Mouse (Mus musculus): ENCODE results near the gene Mroh2a. TPM values are rescaled to one million over a fixed set of nuclear protein-coding genes. Genes with fewer than 3 reads are reported as not detected.
"Not testable (repeated sequence)": the region's sequence is repeated elsewhere in the genome, so short reads cannot be mapped to it uniquely, and the experiment has no call there.

Gene Mroh2a
- polyA plus RNA-seq, 1 experiment from 2014 or later: 0.29 TPM

DNA sequence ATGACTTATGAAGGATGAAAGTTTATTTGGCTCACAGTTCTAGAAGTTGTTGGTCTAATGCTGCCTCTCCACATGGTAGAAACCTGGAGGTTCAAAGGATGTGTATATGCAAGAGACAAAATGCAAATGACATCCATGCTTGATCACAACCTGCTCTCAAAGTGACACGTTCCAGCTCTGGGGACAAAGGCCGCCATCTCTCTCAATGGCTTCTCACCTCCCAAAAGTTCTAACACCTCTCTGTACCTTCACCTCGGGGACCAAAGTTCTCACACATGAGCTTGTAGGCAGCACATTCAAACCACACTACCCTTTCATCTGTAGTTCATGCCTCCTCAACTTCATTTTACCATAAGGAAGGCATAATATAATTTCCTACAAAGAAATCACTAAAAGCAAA is 9.2 kb upstream of the Mroh2a start:
- Histone ChIP-seq H3K4me3 (ENCODE audit: low read depth, low read length) (no peak overlapping the region), H3K27me3 (replicated peaks; ENCODE audit: control insufficient read depth, insufficient read depth, low read length) (no peaks in the 10 kb centered on the region), H3K9me3 (ENCODE audit: control insufficient read depth) (peaks cover 44% of the 10 kb centered on the region), H3K36me3 (ENCODE audit: control insufficient read depth, insufficient read depth) (no peaks in the 10 kb centered on the region), H3K4me2 (replicated peaks; ENCODE audit: low read depth) (no peak overlapping the region), H3K9ac (ENCODE audit: low read depth, low read length) (no peak overlapping the region), H3K27ac (ENCODE audit: low read depth, low read length) (no peak overlapping the region), H3K4me1 (replicated peaks; ENCODE audit: control insufficient read depth, insufficient read depth, low read length) (no peaks in the 10 kb centered on the region)
- ATAC-seq: no peak
- TF ChIP-seq CTCF (IDR thresholded peaks at IDR 0.05; ENCODE audit: low read depth): no peak
- WGBS: 37% methylated on average over 3 of the region's 3 CpGs

DNA sequence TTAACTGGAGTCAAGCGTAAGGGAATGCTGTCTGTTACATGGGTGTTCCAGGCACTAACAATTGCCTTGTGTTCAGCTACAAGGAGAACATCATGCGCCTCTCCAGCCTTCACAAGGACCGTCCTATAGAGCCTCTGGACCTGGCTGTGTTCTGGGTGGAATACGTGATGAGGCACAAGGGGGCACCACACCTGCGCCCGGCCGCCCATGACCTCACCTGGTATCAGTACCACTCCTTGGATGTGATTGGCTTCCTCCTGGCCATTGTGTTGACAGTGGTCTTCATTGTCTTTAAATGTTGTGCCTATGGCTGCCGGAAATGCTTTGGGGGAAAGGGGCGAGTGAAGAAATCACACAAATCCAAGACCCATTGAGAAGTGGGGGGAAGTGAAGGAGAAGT is 8.7 kb upstream of the Mroh2a start:
- H3K27me3 ChIP-seq (replicated peaks; ENCODE audit: control insufficient read depth, insufficient read depth, low read length): no peaks in the 10 kb centered on the region
- no peak overlapping the region for H3K27ac ChIP-seq (ENCODE audit: low read depth, low read length)
- no peak overlapping the region for H3K9ac ChIP-seq (ENCODE audit: low read depth, low read length)
- ATAC-seq: no peak
- H3K4me1 ChIP-seq (replicated peaks; ENCODE audit: control insufficient read depth, insufficient read depth, low read length): no peaks in the 10 kb centered on the region
- no peak overlapping the region for H3K4me3 ChIP-seq (ENCODE audit: low read depth, low read length)
- no peak overlapping the region for H3K4me2 ChIP-seq (replicated peaks; ENCODE audit: low read depth)
- no peak for TF ChIP-seq CTCF (IDR thresholded peaks at IDR 0.05; ENCODE audit: low read depth)
- H3K9me3 ChIP-seq (ENCODE audit: control insufficient read depth): peaks cover 39% of the 10 kb centered on the region
- 73% methylated on average over 9 of the region's 9 CpGs for WGBS
- H3K36me3 ChIP-seq (ENCODE audit: control insufficient read depth, insufficient read depth): no peaks in the 10 kb centered on the region

DNA sequence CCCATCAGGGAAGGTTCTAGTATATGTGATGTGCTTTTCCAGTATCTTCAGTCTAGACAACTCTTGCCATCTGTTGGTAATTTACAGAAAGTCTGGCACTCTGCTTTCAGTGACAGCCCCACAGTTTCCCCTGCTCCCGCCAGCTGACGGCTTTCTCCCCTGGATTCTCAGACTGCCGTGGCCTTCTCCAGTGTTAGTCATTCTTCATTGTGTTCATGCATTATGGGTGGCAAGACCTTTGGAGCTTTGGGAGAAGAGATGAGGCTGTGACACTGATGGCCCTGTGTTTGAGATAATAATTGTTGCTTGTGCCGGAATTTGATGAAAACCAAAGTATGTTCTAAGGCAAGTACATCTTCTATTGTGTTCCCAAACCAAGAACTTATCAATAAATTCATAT is 8.2 kb upstream of the Mroh2a start:
- TF ChIP-seq CTCF (IDR thresholded peaks at IDR 0.05; ENCODE audit: low read depth): no peak
- Histone ChIP-seq H3K9ac (ENCODE audit: low read depth, low read length) (no peak overlapping the region), H3K27me3 (replicated peaks; ENCODE audit: control insufficient read depth, insufficient read depth, low read length) (no peaks in the 10 kb centered on the region), H3K4me2 (replicated peaks; ENCODE audit: low read depth) (no peak overlapping the region), H3K9me3 (ENCODE audit: control insufficient read depth) (peaks cover 35% of the 10 kb centered on the region), H3K27ac (ENCODE audit: low read depth, low read length) (no peak overlapping the region), H3K4me1 (replicated peaks; ENCODE audit: control insufficient read depth, insufficient read depth, low read length) (no peaks in the 10 kb centered on the region), H3K4me3 (ENCODE audit: low read depth, low read length) (no peak overlapping the region), H3K36me3 (ENCODE audit: control insufficient read depth, insufficient read depth) (no peaks in the 10 kb centered on the region)
- WGBS: 52% methylated on average over 4 of the region's 4 CpGs
- no peak for ATAC-seq

DNA sequence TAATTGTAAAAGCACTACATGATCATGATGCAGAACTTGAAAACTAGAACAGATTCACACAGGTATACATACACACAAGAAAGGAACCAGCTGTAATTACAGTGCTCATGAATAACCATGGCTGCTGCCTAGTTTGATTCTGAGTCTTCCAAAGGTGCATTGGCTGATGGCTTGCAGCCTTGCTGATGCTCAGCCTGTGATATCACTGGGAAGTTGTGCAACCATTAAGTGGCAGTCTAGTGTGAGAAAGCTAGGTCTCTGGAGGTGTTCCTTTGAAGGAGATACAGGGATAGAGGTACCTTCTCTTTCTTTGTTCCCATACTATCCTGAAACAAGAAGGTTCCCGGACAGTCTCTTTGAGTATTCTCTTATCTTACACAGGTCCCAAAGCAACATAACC is 7.7 kb upstream of the Mroh2a start:
- no peak overlapping the region for H3K4me3 ChIP-seq (ENCODE audit: low read depth, low read length)
- no peak overlapping the region for H3K9ac ChIP-seq (ENCODE audit: low read depth, low read length)
- TF ChIP-seq CTCF (IDR thresholded peaks at IDR 0.05; ENCODE audit: low read depth): no peak
- peaks cover 30% of the 10 kb centered on the region for H3K9me3 ChIP-seq (ENCODE audit: control insufficient read depth)
- no peak overlapping the region for H3K4me2 ChIP-seq (replicated peaks; ENCODE audit: low read depth)
- H3K4me1 ChIP-seq (replicated peaks; ENCODE audit: control insufficient read depth, insufficient read depth, low read length): no peaks in the 10 kb centered on the region
- H3K36me3 ChIP-seq (ENCODE audit: control insufficient read depth, insufficient read depth): no peaks in the 10 kb centered on the region
- no peak overlapping the region for H3K27ac ChIP-seq (ENCODE audit: low read depth, low read length)
- no peaks in the 10 kb centered on the region for H3K27me3 ChIP-seq (replicated peaks; ENCODE audit: control insufficient read depth, insufficient read depth, low read length)
- 19% methylated on average over 1 of the region's 1 CpGs for WGBS
- no peak for ATAC-seq

DNA sequence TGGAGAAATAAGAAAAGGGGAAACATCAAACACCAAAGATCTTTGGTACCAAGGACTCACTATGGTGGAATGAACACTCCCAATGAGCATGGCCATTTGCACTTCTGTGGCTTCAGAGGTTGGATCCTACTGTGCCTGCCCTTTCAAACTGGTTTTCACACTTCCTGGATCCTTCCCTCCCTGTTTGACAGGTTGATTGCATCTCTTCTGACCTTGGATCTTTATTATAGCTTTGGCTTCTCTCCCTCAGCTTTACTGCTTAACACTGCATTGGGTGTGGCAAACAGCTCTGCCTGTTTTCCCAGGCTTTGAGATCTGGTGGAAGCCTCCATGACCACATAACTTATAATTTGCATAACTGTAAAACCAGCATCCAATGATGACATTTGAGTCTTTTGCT is 6.5 kb upstream of the Mroh2a start:
- no peak overlapping the region for H3K9ac ChIP-seq (ENCODE audit: low read depth, low read length)
- no peaks in the 10 kb centered on the region for H3K27me3 ChIP-seq (replicated peaks; ENCODE audit: control insufficient read depth, insufficient read depth, low read length)
- no peak for ATAC-seq
- H3K9me3 ChIP-seq (ENCODE audit: control insufficient read depth): peaks cover 20% of the 10 kb centered on the region
- no peaks in the 10 kb centered on the region for H3K4me1 ChIP-seq (replicated peaks; ENCODE audit: control insufficient read depth, insufficient read depth, low read length)
- H3K4me2 ChIP-seq (replicated peaks; ENCODE audit: low read depth): no peak overlapping the region
- no peaks in the 10 kb centered on the region for H3K36me3 ChIP-seq (ENCODE audit: control insufficient read depth, insufficient read depth)
- no peak overlapping the region for H3K27ac ChIP-seq (ENCODE audit: low read depth, low read length)
- no peak overlapping the region for H3K4me3 ChIP-seq (ENCODE audit: low read depth, low read length)
- TF ChIP-seq CTCF (IDR thresholded peaks at IDR 0.05; ENCODE audit: low read depth): no peak

DNA sequence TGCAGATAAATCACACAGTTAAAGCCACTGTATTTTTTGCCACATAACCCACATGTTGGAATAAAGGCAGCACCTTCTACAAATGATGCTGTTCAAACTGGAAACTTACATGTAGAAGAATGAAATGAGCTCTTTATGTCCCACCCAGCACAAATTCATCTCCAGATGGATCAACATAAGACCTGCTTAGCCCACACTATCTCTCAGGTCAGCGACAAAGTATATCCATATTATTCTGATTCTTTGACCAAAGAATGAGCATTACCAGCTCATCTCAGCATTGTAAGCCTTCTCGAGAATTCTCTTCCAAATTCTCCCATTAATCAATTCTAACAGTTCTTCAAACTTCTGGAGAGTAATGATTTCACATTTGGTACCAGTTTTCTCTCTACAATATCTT is 4.6 kb upstream of the Mroh2a start:
- H3K9me3 ChIP-seq (ENCODE audit: control insufficient read depth): peaks cover 22% of the 10 kb centered on the region
- no peak overlapping the region for H3K4me3 ChIP-seq (ENCODE audit: low read depth, low read length)
- no peaks in the 10 kb centered on the region for H3K4me1 ChIP-seq (replicated peaks; ENCODE audit: control insufficient read depth, insufficient read depth, low read length)
- H3K27ac ChIP-seq (ENCODE audit: low read depth, low read length): no peak overlapping the region
- TF ChIP-seq CTCF (IDR thresholded peaks at IDR 0.05; ENCODE audit: low read depth): no peak
- no peaks in the 10 kb centered on the region for H3K36me3 ChIP-seq (ENCODE audit: control insufficient read depth, insufficient read depth)
- H3K4me2 ChIP-seq (replicated peaks; ENCODE audit: low read depth): no peak overlapping the region
- H3K9ac ChIP-seq (ENCODE audit: low read depth, low read length): no peak overlapping the region
- no peaks in the 10 kb centered on the region for H3K27me3 ChIP-seq (replicated peaks; ENCODE audit: control insufficient read depth, insufficient read depth, low read length)
- WGBS: 51% methylated on average over 2 of the region's 2 CpGs
- ATAC-seq: no peak

DNA sequence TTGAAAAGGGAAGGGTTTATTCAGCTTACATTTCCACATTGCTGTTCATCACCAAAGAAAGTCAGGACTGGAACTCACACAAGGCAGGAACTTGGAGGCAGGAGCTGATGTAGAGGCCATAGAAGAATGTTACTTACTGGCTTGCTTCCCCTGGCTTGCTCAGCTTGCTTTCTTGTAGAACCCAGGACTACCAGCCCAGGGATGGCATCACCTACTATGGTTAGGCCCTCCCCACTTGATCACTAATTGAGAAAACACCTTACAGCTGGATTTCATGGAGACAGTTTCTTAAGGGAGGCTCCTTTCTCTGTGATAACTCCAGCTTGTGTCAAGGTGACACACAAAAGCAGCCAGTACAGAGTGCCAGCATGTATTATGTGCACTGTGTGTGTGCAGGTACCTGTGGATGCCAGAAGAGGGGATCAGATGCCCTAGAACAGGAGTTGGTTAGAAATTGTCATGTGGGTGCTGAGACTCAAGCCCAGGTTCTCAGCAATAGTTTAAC is 3.7 kb upstream of the Mroh2a start:
- H3K36me3 ChIP-seq (ENCODE audit: control insufficient read depth, insufficient read depth); H3K4me2 ChIP-seq (replicated peaks; ENCODE audit: low read depth); H3K27me3 ChIP-seq (replicated peaks; ENCODE audit: control insufficient read depth, insufficient read depth, low read length); H3K9ac ChIP-seq (ENCODE audit: low read depth, low read length); H3K27ac ChIP-seq (ENCODE audit: low read depth, low read length); ATAC-seq; H3K4me1 ChIP-seq (replicated peaks; ENCODE audit: control insufficient read depth, insufficient read depth, low read length); H3K4me3 ChIP-seq (ENCODE audit: low read depth, low read length): not testable (repeated sequence)
- peaks cover 18% of the 10 kb centered on the region for H3K9me3 ChIP-seq (ENCODE audit: control insufficient read depth)

All from intestine, postnatal 0 days (tissue).